In genomic region chr14:7818463-7819121, GRCm38 (mm10) we compare ENCODE assay signal across 8 mouse cellular contexts. TPM values are rescaled to one million over a fixed set of nuclear protein-coding genes. Genes with fewer than 3 reads are reported as not detected.
DNase-seq lines count a peak whose midpoint lies in the region; ATAC-seq lines count a peak whose summit lies in the region.

No protein-coding gene starts in this region.

- H3K9ac ChIP-seq in embryonic facial prominence, embryonic 14.5 days (ENCODE audit: low read depth, low read length), result peak overlapping the region; percentile 82
- peak overlapping the region; percentile 84 for H3K9ac ChIP-seq in hindbrain, embryonic 16.5 days (ENCODE audit: low read depth, low read length)
- peak overlapping the region; percentile 74 for H3K9ac ChIP-seq in liver, embryonic 11.5 days (ENCODE audit: low read depth, low read length)
- peak overlapping the region; percentile 92 for H3K9ac ChIP-seq in neural tube, embryonic 13.5 days

- H3K4me1 ChIP-seq in embryonic facial prominence, embryonic 14.5 days (ENCODE audit: control insufficient read depth, insufficient read depth, low read length), result peaks cover 36% of the 10 kb centered on the region
- peaks cover 31% of the 10 kb centered on the region for H3K4me1 ChIP-seq in hindbrain, embryonic 16.5 days (ENCODE audit: control insufficient read depth, insufficient read depth, low read depth, low read length)
- H3K4me1 ChIP-seq in liver, embryonic 11.5 days (replicated peaks; ENCODE audit: control insufficient read depth, insufficient read depth, low read length), result peaks cover 10% of the 10 kb centered on the region
- peaks cover 47% of the 10 kb centered on the region for H3K4me1 ChIP-seq in neural tube, embryonic 13.5 days (replicated peaks)

- peak; percentile 34 to 40 for DNase-seq in lung, adult 18-20 months
- DNase-seq in lung, postnatal 10 days, result no peak
- no peak for DNase-seq in embryonic facial prominence, embryonic 14.5 days (ENCODE audit: low spot score)
- DNase-seq in liver, embryonic 11.5 days (ENCODE audit: low spot score), result peak; percentile 51
- no peak for DNase-seq in left cerebral cortex, adult 11 months (ENCODE audit: low spot score)

- WGBS in embryonic facial prominence, embryonic 14.5 days, result under 1% methylated on average over 34 of the region's 36 CpGs
- WGBS in hindbrain, embryonic 16.5 days, result 1% methylated on average over 36 of the region's 36 CpGs
- WGBS in liver, embryonic 11.5 days, result under 1% methylated on average over 36 of the region's 36 CpGs
- WGBS in neural tube, embryonic 13.5 days, result 1% methylated on average over 36 of the region's 36 CpGs

- peak overlapping the region; percentile 77 for H3K27ac ChIP-seq in embryonic facial prominence, embryonic 14.5 days (replicated peaks; ENCODE audit: low read depth, low read length)
- peak overlapping the region; percentile 83 for H3K27ac ChIP-seq in hindbrain, embryonic 16.5 days (ENCODE audit: low read depth, low read length)
- no peak overlapping the region for H3K27ac ChIP-seq in liver, embryonic 11.5 days (ENCODE audit: low read depth, low read length)
- peak overlapping the region; percentile 86 for H3K27ac ChIP-seq in neural tube, embryonic 13.5 days (replicated peaks)

- peak overlapping the region; percentile 77 for H3K4me3 ChIP-seq in embryonic facial prominence, embryonic 14.5 days (ENCODE audit: low read depth, low read length)
- H3K4me3 ChIP-seq in hindbrain, embryonic 16.5 days (ENCODE audit: low read length), result peak overlapping the region; percentile 75
- peak overlapping the region; percentile 68 for H3K4me3 ChIP-seq in liver, embryonic 11.5 days (ENCODE audit: low read depth, low read length)
- H3K4me3 ChIP-seq in neural tube, embryonic 13.5 days, result peak overlapping the region; percentile 83

- ATAC-seq in activated CD4-positive, CD25-positive, alpha-beta regulatory T cell, adult 4 months, result peak; percentile 6
- ATAC-seq in embryonic facial prominence, embryonic 14.5 days (ENCODE audit: low read depth), result peak; percentile 5; the same call in 1 of the 2 replicates
- ATAC-seq in hindbrain, embryonic 16.5 days, result peak; percentile 44
- peak; percentile 15; the same call in 1 of the 2 replicates for ATAC-seq in liver, embryonic 11.5 days (replicated peaks; ENCODE audit: low FRiP score)
- ATAC-seq in neural tube, embryonic 13.5 days (ENCODE audit: low read depth), result peak; percentile 66

- H3K27me3 ChIP-seq in embryonic facial prominence, embryonic 14.5 days (replicated peaks; ENCODE audit: control insufficient read depth, insufficient read depth, low read length), result no peaks in the 10 kb centered on the region
- H3K27me3 ChIP-seq in hindbrain, embryonic 16.5 days (replicated peaks; ENCODE audit: control insufficient read depth, insufficient read depth, low read length), result no peaks in the 10 kb centered on the region
- no peaks in the 10 kb centered on the region for H3K27me3 ChIP-seq in liver, embryonic 11.5 days (replicated peaks; ENCODE audit: control insufficient read depth, insufficient read depth, low read length)
- no peaks in the 10 kb centered on the region for H3K27me3 ChIP-seq in neural tube, embryonic 13.5 days

- no peaks in the 10 kb centered on the region for H3K9me3 ChIP-seq in embryonic facial prominence, embryonic 14.5 days (ENCODE audit: control insufficient read depth, low read length)
- no peaks in the 10 kb centered on the region for H3K9me3 ChIP-seq in hindbrain, embryonic 16.5 days (ENCODE audit: control insufficient read depth, low read length)
- H3K9me3 ChIP-seq in liver, embryonic 11.5 days (ENCODE audit: control insufficient read depth, low read length), result no peaks in the 10 kb centered on the region
- no peaks in the 10 kb centered on the region for H3K9me3 ChIP-seq in neural tube, embryonic 13.5 days

- H3K4me2 ChIP-seq in embryonic facial prominence, embryonic 14.5 days (ENCODE audit: low read depth, low read length), result peak overlapping the region; percentile 88
- peak overlapping the region; percentile 83 for H3K4me2 ChIP-seq in hindbrain, embryonic 16.5 days (ENCODE audit: low read length)
- H3K4me2 ChIP-seq in liver, embryonic 11.5 days, result peak overlapping the region; percentile 93
- peak overlapping the region; percentile 91 for H3K4me2 ChIP-seq in neural tube, embryonic 13.5 days

- H3K36me3 ChIP-seq in embryonic facial prominence, embryonic 14.5 days (ENCODE audit: control insufficient read depth, insufficient read depth, low read length), result no peaks in the 10 kb centered on the region
- no peaks in the 10 kb centered on the region for H3K36me3 ChIP-seq in hindbrain, embryonic 16.5 days (ENCODE audit: control insufficient read depth, insufficient read depth, low read length)
- H3K36me3 ChIP-seq in liver, embryonic 11.5 days (ENCODE audit: control insufficient read depth, insufficient read depth, low read length), result no peaks in the 10 kb centered on the region
- H3K36me3 ChIP-seq in neural tube, embryonic 13.5 days, result no peaks in the 10 kb centered on the region

RNA-seq across cellular contexts. Expression of gene Flnb, which starts 0.8 kb away (rescaled TPM):
- polyA plus RNA-seq in activated CD4-positive, CD25-positive, alpha-beta regulatory T cell, adult 4 months (2017; shearing (Covaris generic)), result 1 to 10 TPM; 5.1 to 6.6 TPM
- 26.7 and 29.8 TPM in 2 replicates for polyA plus RNA-seq in embryonic facial prominence, embryonic 14.5 days (2014; fragmentation: Nextera tagmentation; extraction: Ambion mirVana)
- 6.3 and 12.2 TPM in 2 replicates for polyA plus RNA-seq in hindbrain, embryonic 16.5 days (2015; fragmentation: Nextera tagmentation; extraction: Ambion mirVana)
- 13.3 and 14.2 TPM in 2 replicates for polyA plus RNA-seq in liver, embryonic 11.5 days (2014; fragmentation: Nextera tagmentation; extraction: Ambion mirVana)
- 8.2 and 10.7 TPM in 2 replicates for polyA plus RNA-seq in neural tube, embryonic 13.5 days (2015; fragmentation: Nextera tagmentation; extraction: Ambion mirVana)

RNA-seq across cellular contexts. Expression of gene Gm26661, which starts 27.2 kb away (rescaled TPM):
- not detected for polyA plus RNA-seq in activated CD4-positive, CD25-positive, alpha-beta regulatory T cell, adult 4 months (2017; shearing (Covaris generic))
- 0.67 TPM in 1 of 2 replicates, not detected in the other for polyA plus RNA-seq in embryonic facial prominence, embryonic 14.5 days (2014; fragmentation: Nextera tagmentation; extraction: Ambion mirVana)
- polyA plus RNA-seq in hindbrain, embryonic 16.5 days (2015; fragmentation: Nextera tagmentation; extraction: Ambion mirVana), result 0.38 TPM in 1 of 2 replicates, not detected in the other
- polyA plus RNA-seq in liver, embryonic 11.5 days (2014; fragmentation: Nextera tagmentation; extraction: Ambion mirVana), result not detected in 2 replicates
- polyA plus RNA-seq in neural tube, embryonic 13.5 days (2015; fragmentation: Nextera tagmentation; extraction: Ambion mirVana), result not detected in 2 replicates

Comparison
In these comparisons a context has a peak if more than half of its experiments do, and no peak if none do; other contexts are left out.
1. DNase-seq: peak in lung, adult 18-20 months (2 of 2) and liver, embryonic 11.5 days (single experiment); none in lung, postnatal 10 days (single experiment), embryonic facial prominence, embryonic 14.5 days (single experiment) and left cerebral cortex, adult 11 months (single experiment).
2. ATAC-seq: peak in every context shown above with its lines; median percentile 66 in neural tube, embryonic 13.5 days; 44 in hindbrain, embryonic 16.5 days; 15 in liver, embryonic 11.5 days; 6 in activated CD4-positive, CD25-positive, alpha-beta regulatory T cell, adult 4 months; 5 in embryonic facial prominence, embryonic 14.5 days.
3. Peak in every context shown above with its lines, with median percentiles within 50 percentile points of each other: H3K4me2 ChIP-seq, H3K4me3 ChIP-seq and H3K9ac ChIP-seq.